Mouse (Mus musculus) embryonic facial prominence, embryonic 11.5 days (tissue): ENCODE measurements around the gene Gm6899. TPM values are rescaled to one million over a fixed set of nuclear protein-coding genes. Genes with fewer than 3 reads are reported as not detected.

Experiments used
- ATAC-seq: fragments of 200-750 bp; cut with Nextera tagmentation; replicated peaks from 2 replicates; pipeline ENCODE4 v1.8.0; 2017; ENCODE audit warnings: low read depth; ENCODE audit not compliant: insufficient number of reproducible peaks, low FRiP score, low TSS enrichment
- DNase-seq: peaks from one replicate; pipeline ENCODE4 v3.0.0-alpha.2; 2015; ENCODE audit warnings: low spot score
- H3K27ac ChIP-seq: fragments of 300-500 bp; sonication (generic); replicated peaks from 2 replicates; pipeline ENCODE4 v1.5.1; 2014; ENCODE audit warnings: mild to moderate bottlenecking, low read depth, low read length, control low read depth
- H3K27me3 ChIP-seq: fragments of 300-500 bp; sonication (generic); 2 replicates; pipeline ENCODE4 v1.6.1; 2014; ENCODE audit warnings: mild to moderate bottlenecking, low read length, moderate library complexity, mixed read lengths; ENCODE audit not compliant: control insufficient read depth, insufficient read depth
- H3K36me3 ChIP-seq: fragments of 300-500 bp; sonication (generic); replicated peaks from 2 replicates; pipeline ENCODE4 v1.6.1; 2014; ENCODE audit warnings: low read depth, mild to moderate bottlenecking, low read length, moderate library complexity, mixed read lengths; ENCODE audit not compliant: control insufficient read depth, insufficient read depth
- H3K4me1 ChIP-seq: fragments of 300-500 bp; sonication (generic); 2 replicates; pipeline ENCODE4 v1.6.1; 2014; ENCODE audit warnings: low read length, mixed read lengths; ENCODE audit not compliant: control insufficient read depth, insufficient read depth
- H3K4me2 ChIP-seq: fragments of 300-500 bp; sonication (generic); 2 replicates; pipeline ENCODE4 v1.6.1; 2014; ENCODE audit warnings: low read depth, mild to moderate bottlenecking, control low read depth, low read length, moderate library complexity
- H3K4me3 ChIP-seq: fragments of 300-500 bp; sonication (generic); 2 replicates; pipeline ENCODE4 v1.5.1; 2014; ENCODE audit warnings: low read depth, low read length, control low read depth
- H3K9ac ChIP-seq: fragments of 300-500 bp; sonication (generic); replicated peaks from 2 replicates; pipeline ENCODE4 v1.6.1; 2014; ENCODE audit warnings: mild to moderate bottlenecking, control low read depth, low read length
- H3K9me3 ChIP-seq: fragments of 300-500 bp; sonication (generic); replicated peaks from 2 replicates; pipeline ENCODE4 v1.6.1; 2016; ENCODE audit warnings: mild to moderate bottlenecking, low read length, inconsistent platforms, mixed read lengths; ENCODE audit not compliant: control insufficient read depth
- WGBS: fragments of 180-500 bp; shearing (Covaris S2); extraction: QIAGEN DNeasy Blood & Tissue Kit; methylation state at CpG from one replicate; pipeline ENCODE4 v1.1.7; 2014; 5-methylcytosine and 5-hydroxymethylcytosine counted together
- polyA plus RNA-seq: library from polyadenylated mRNA; unstranded; fragments of >200 nt; fragmentation: Nextera tagmentation; extraction: Ambion mirVana; gene quantifications from 2 replicates; pipeline ENCODE4 v1.2.1, GENCODE M21; 2014

Gene Gm6899
- polyA plus RNA-seq, 1 experiment from 2014 or later: not detected

GRCm38 (mm10) chr11:26618475-26619223 lies 25.6 kb downstream of the Gm6899 start:
- no peak overlapping the region for H3K4me2 ChIP-seq
- H3K9me3 ChIP-seq: no peaks in the 10 kb centered on the region
- WGBS: 83% methylated on average over 2 of the region's 2 CpGs
- no peak for DNase-seq
- no peak overlapping the region for H3K27ac ChIP-seq
- no peak overlapping the region for H3K4me3 ChIP-seq
- no peak for ATAC-seq
- H3K9ac ChIP-seq: no peak overlapping the region
- no peaks in the 10 kb centered on the region for H3K36me3 ChIP-seq
- no peaks in the 10 kb centered on the region for H3K4me1 ChIP-seq
- H3K27me3 ChIP-seq: no peaks in the 10 kb centered on the region

- Histone ChIP-seq H3K4me2 (no peak overlapping the region), H3K27ac (no peak overlapping the region)
- DNase-seq: no peak
These were observed 29.7 kb downstream of the Gm6899 start for GRCm38 (mm10) chr11:26622727-26623126.

GRCm38 (mm10) chr11:26636239-26636638 lies 43.2 kb downstream of the Gm6899 start:
- no peak for ATAC-seq
- H3K9ac ChIP-seq: no peak overlapping the region
- H3K4me1 ChIP-seq: no peaks in the 10 kb centered on the region
- H3K27me3 ChIP-seq: no peaks in the 10 kb centered on the region
- 79% methylated on average over 1 of the region's 1 CpGs for WGBS
- no peak for DNase-seq
- H3K9me3 ChIP-seq: no peaks in the 10 kb centered on the region
- H3K4me2 ChIP-seq: no peak overlapping the region
- no peaks in the 10 kb centered on the region for H3K36me3 ChIP-seq
- H3K27ac ChIP-seq: no peak overlapping the region
- H3K4me3 ChIP-seq: no peak overlapping the region

More at GRCm38 (mm10) chr11:26622727-26623126, 29.7 kb downstream of the Gm6899 start:
- WGBS: 85% methylated on average over 5 of the region's 5 CpGs
- Histone ChIP-seq H3K9ac (no peak overlapping the region), H3K4me3 (no peak overlapping the region), H3K36me3 (no peaks in the 10 kb centered on the region), H3K9me3 (no peaks in the 10 kb centered on the region), H3K27me3 (no peaks in the 10 kb centered on the region), H3K4me1 (no peaks in the 10 kb centered on the region)
- no peak for ATAC-seq

DNA sequence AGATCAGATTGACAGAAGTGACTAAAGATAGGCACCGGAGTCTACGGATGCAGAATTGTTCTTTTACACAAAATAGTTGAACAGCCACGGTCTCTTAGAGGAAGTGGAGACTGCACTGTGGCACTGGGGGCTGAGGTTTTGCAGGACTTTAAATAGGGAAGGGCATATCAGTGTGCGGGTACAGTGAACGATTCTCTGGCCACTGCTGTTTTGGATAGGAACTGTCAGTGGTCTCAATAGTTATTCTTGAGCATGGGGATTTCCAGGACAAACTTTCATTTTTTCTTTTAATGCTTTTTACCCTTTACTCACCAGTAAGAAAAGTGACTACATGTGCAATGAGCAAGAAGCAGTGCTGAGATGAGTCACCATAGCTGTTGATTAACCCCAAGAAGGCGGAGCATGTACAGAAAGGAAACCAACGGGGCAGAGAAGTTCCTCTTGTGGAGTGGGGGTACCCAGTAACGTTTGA lies 47.3 kb downstream of the Gm6899 start:
- H3K27me3 ChIP-seq: no peaks in the 10 kb centered on the region
- no peaks in the 10 kb centered on the region for H3K4me1 ChIP-seq
- H3K27ac ChIP-seq: no peak overlapping the region
- ATAC-seq (no peak), DNase-seq (no peak)
- no peak overlapping the region for H3K9ac ChIP-seq
- no peaks in the 10 kb centered on the region for H3K36me3 ChIP-seq
- H3K9me3 ChIP-seq: no peaks in the 10 kb centered on the region
- WGBS: 84% methylated on average over 8 of the region's 8 CpGs
- H3K4me3 ChIP-seq: no peak overlapping the region
- no peak overlapping the region for H3K4me2 ChIP-seq

DNA sequence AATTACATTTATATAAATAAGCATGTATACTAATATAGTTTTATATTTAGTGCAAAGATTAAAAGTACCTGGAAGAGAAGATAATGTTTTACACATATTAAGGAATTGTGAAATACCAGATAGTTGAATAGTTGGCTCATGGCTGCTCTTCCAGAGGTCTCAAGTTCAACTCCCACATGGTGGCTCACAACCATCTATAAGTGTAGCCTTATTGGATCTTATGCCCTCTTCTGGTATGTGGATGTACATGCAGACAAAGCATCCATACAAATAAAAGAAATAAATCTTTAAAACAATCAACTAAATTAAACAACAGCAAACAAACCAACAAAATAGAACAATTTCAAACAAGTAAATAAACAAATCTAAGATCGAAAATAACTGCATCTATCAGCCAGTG lies 49.1 kb downstream of the Gm6899 start:
- 96% methylated on average over 1 of the region's 1 CpGs for WGBS
- Histone ChIP-seq H3K9ac (no peak overlapping the region), H3K27ac (no peak overlapping the region), H3K4me3 (no peak overlapping the region), H3K36me3 (no peaks in the 10 kb centered on the region), H3K4me2 (no peak overlapping the region), H3K4me1 (no peaks in the 10 kb centered on the region), H3K9me3 (no peaks in the 10 kb centered on the region), H3K27me3 (no peaks in the 10 kb centered on the region)
- ATAC-seq (no peak), DNase-seq (no peak)

Other genes with a start within 250 kb of the Gm6899 start
- 38.5 and 40.6 TPM in 2 replicates for gene Fancl, start 207.1 kb upstream of the Gm6899 start, polyA plus RNA-seq
- 31.9 and 35.1 TPM in 2 replicates for gene Vrk2, start 758 bp downstream of the Gm6899 start, polyA plus RNA-seq